Mouse (Mus musculus) gastrocnemius, postnatal 4 days (tissue): Measurements from ENCODE around the gene Fbxl17. TPM values are rescaled to one million over a fixed set of nuclear protein-coding genes. Genes with fewer than 3 reads are reported as not detected.

Source experiments
- microRNA-seq: library from miRNA; unstranded; fragments of <30 nt; microRNA quantifications from one replicate; pipeline ENCODE4 v1.2.0, GENCODE M21; 2021
- total RNA-seq, 2 experiments: library from RNA; stranded (reverse); gene quantifications; 2 replicates each; pipeline ENCODE4 v1.2.3; 2021

Fbxl17 gene
- total RNA-seq, 2 experiments from 2014 or later = 31.3 to 36.7 TPM

Small RNAs within 50 kb of the gene (microRNA-seq; reads per million reads assigned to microRNA genes)
- gene Gm24813 = not detected
